Mouse (Mus musculus) naive thymus-derived CD4-positive, alpha-beta T cell, adult 2 months (primary cell): Measurements from ENCODE around the gene Hspb1.

ENCODE experiments used
- DNase-seq: peaks from one replicate; pipeline ENCODE4 v3.0.0-alpha.2; 2011; ENCODE audit warnings: low read depth

The Hspb1 gene

GRCm38 (mm10) chr5:135913201-135913600 lies 25.5 kb downstream of the Hspb1 start:
- DNase-seq: peak; percentile 47

GRCm38 (mm10) chr5:135914156-135914555 lies 26.4 kb downstream of the Hspb1 start:
- no peak for DNase-seq

GRCm38 (mm10) chr5:135916051-135916565 lies 28.4 kb downstream of the Hspb1 start:
- DNase-seq: no peak

GRCm38 (mm10) chr5:135916601-135917000 lies 28.9 kb downstream of the Hspb1 start:
- DNase-seq: no peak

- DNase-seq: peak; percentile 38
Observed at GRCm38 (mm10) chr5:135917327-135918058, 29.8 kb downstream of the Hspb1 start.

- DNase-seq: no peak
Observed at GRCm38 (mm10) chr5:135918059-135918437, 30.3 kb downstream of the Hspb1 start.

GRCm38 (mm10) chr5:135918593-135918992 lies 30.9 kb downstream of the Hspb1 start:
- DNase-seq: no peak

- DNase-seq: no peak
Observed at GRCm38 (mm10) chr5:135919902-135920301, 32.2 kb downstream of the Hspb1 start.

- no peak for DNase-seq
Observed at GRCm38 (mm10) chr5:135923901-135924300, 36.2 kb downstream of the Hspb1 start.

GRCm38 (mm10) chr5:135929685-135930424 lies 42.1 kb downstream of the Hspb1 start:
- no peak for DNase-seq

GRCm38 (mm10) chr5:135931526-135931925 lies 43.8 kb downstream of the Hspb1 start:
- DNase-seq: no peak

GRCm38 (mm10) chr5:135932359-135932758 lies 44.6 kb downstream of the Hspb1 start:
- no peak for DNase-seq

- peak; percentile 35 for DNase-seq
Observed at GRCm38 (mm10) chr5:135933222-135933899, 45.6 kb downstream of the Hspb1 start.

- no peak for DNase-seq
Observed at GRCm38 (mm10) chr5:135933900-135934441, 46.3 kb downstream of the Hspb1 start.

GRCm38 (mm10) chr5:135934481-135935175 lies 46.9 kb downstream of the Hspb1 start, which contains the start of gene Ywhag:
Ywhag (minus strand) TSS chr5:135934616.
- DNase-seq: peak; percentile 99

GRCm38 (mm10) chr5:135935176-135935523 lies 47.4 kb downstream of the Hspb1 start:
- no peak for DNase-seq

GRCm38 (mm10) chr5:135935641-135936190 lies 48.0 kb downstream of the Hspb1 start:
- DNase-seq: no peak
